Mouse (Mus musculus) urinary bladder, adult 2 months (tissue): Measurements from ENCODE around the gene Sptbn1. TPM values are rescaled to one million over a fixed set of nuclear protein-coding genes. Genes with fewer than 3 reads are reported as not detected.

Experiments
- DNase-seq: peaks from one replicate; pipeline ENCODE4 v3.0.0; 2022; ENCODE audit warnings: low spot score
- polyA plus RNA-seq: library from polyadenylated mRNA; depleted of rRNA; stranded (reverse); fragments of >200 nt; gene quantifications from 2 replicates; pipeline ENCODE4 v1.2.3, GENCODE M21; 2012

Gene Sptbn1
- polyA plus RNA-seq, 1 experiment = 174 TPM

GRCm38 (mm10) chr11:30211141-30211540, 56.8 kb downstream of the Sptbn1 start:
- DNase-seq = no peak

GRCm38 (mm10) chr11:30210100-30210811, 57.7 kb downstream of the Sptbn1 start:
- DNase-seq = no peak

- no peak for DNase-seq
Measured at GRCm38 (mm10) chr11:30209495-30209894, 58.5 kb downstream of the Sptbn1 start.

- DNase-seq = no peak
Measured at GRCm38 (mm10) chr11:30204398-30204797, 63.6 kb downstream of the Sptbn1 start.

- DNase-seq = no peak
Measured at GRCm38 (mm10) chr11:30200391-30200790, 67.6 kb downstream of the Sptbn1 start.

GRCm38 (mm10) chr11:30198091-30198675, 69.8 kb downstream of the Sptbn1 start:
- peak; percentile 61 for DNase-seq

GRCm38 (mm10) chr11:30197564-30198090, 70.3 kb downstream of the Sptbn1 start:
- peak; percentile 65 for DNase-seq

GRCm38 (mm10) chr11:30196368-30197070, 71.5 kb downstream of the Sptbn1 start:
- no peak for DNase-seq

GRCm38 (mm10) chr11:30195756-30196155, 72.2 kb downstream of the Sptbn1 start:
- DNase-seq = no peak

- no peak for DNase-seq
Measured at GRCm38 (mm10) chr11:30194800-30195199, 73.2 kb downstream of the Sptbn1 start.

- DNase-seq = no peak
Measured at GRCm38 (mm10) chr11:30190959-30191358, 77.0 kb downstream of the Sptbn1 start.

GRCm38 (mm10) chr11:30190119-30190518, 77.9 kb downstream of the Sptbn1 start:
- no peak for DNase-seq

- no peak for DNase-seq
Measured at GRCm38 (mm10) chr11:30186902-30187470, 81.0 kb downstream of the Sptbn1 start.

- no peak for DNase-seq
Measured at GRCm38 (mm10) chr11:30184527-30184926, 83.4 kb downstream of the Sptbn1 start.

- DNase-seq = no peak
Measured at GRCm38 (mm10) chr11:30182716-30183411, 85.1 kb downstream of the Sptbn1 start.

GRCm38 (mm10) chr11:30178193-30178592, 89.8 kb downstream of the Sptbn1 start:
- DNase-seq = no peak

- DNase-seq = no peak
Measured at GRCm38 (mm10) chr11:30177145-30177840, 90.7 kb downstream of the Sptbn1 start.

GRCm38 (mm10) chr11:30176111-30176510, 91.9 kb downstream of the Sptbn1 start:
- no peak for DNase-seq

- DNase-seq = no peak
Measured at GRCm38 (mm10) chr11:30175623-30176022, 92.4 kb downstream of the Sptbn1 start.

- no peak for DNase-seq
Measured at GRCm38 (mm10) chr11:30171586-30172178, 96.3 kb downstream of the Sptbn1 start.

GRCm38 (mm10) chr11:30171184-30171583, 96.8 kb downstream of the Sptbn1 start:
- no peak for DNase-seq
